Mouse (Mus musculus): Measurements from ENCODE around the gene Rab40c.
"Not testable (repeated sequence)": the region's sequence is repeated elsewhere in the genome, so short reads cannot be mapped to it uniquely, and the experiment has no call there.

Rab40c gene

DNA sequence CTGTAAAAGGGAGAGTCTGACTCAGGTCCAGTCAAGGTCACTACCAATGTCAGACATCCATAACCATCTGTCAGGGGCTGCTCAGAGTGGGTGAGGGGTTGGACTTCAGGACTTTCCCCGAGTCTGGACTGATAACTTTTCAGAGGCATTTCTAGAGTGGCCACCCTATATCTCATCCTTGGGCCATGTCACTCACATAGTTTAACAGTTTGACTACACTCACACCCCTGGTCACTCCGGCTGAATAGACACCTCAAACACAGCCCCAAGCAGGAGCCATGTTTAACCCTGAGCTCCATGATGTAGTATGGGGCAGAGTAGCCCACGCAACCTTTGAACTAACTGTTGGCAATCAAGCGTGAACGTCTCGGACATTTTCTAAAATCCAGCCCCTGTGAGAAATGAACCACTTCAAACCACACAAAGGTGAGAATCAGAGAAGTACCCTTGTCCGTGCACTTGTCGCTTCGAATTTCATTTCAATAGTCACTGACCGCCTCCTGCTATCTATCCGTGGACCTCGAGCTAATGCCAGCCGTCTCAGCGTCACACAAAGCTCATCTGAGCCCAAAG lies 45.3 kb downstream of the Rab40c start:
- no peak for DNase-seq

GRCm38 (mm10) chr17:25873405-25874147 lies 46.0 kb downstream of the Rab40c start:
- DNase-seq = no peak

GRCm38 (mm10) chr17:25872676-25873075 lies 46.9 kb downstream of the Rab40c start:
- DNase-seq = no peak

DNA sequence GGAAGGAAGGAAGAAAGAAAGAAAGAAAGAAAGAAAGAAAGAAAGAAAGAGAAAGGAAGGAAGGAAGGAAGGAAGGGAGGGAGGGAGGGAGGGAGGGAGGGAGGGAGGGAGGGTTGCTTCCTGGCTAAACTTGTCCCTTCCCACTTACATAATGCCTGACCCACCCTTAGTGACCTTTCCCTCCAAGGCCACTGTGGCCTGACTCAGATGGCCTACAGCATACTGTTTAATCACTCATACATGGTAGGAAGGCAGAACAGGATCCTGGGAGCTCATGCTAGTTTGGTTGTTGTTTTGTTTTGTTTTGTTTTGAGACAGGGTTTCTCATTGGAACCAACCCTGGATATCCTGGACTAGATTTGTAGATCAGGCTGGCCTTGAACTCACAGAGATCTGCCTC lies 48.0 kb downstream of the Rab40c start:
- DNase-seq = not testable (repeated sequence)

GRCm38 (mm10) chr17:25869954-25870353 lies 49.6 kb downstream of the Rab40c start:
- no peak for DNase-seq

DNA sequence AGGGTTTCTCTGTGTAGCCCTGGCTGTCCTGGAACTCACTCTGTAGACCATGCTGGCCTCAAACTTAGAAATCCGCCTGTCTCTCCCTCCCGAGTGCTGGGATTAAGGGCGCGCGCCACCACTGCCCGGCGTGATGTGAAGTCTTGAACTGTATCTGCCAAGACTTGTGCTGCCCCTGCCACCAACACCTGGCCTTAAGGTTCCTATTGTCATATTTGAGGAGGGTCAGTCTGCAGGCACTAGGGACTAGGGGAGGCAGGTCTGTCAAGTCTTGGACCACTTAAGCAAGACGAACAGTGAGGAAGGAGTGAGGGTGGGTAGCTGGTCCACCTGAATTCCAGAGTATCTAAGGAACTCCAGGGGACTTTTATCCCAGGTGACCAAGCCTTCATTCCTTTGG lies 50.0 kb downstream of the Rab40c start:
- DNase-seq = no peak

- DNase-seq = peak; percentile 85
These were observed 50.8 kb downstream of the Rab40c start, which contains the start of gene Mcrip2 for GRCm38 (mm10) chr17:25868601-25869191. Gene Mcrip2 (minus strand): TSS chr17:25868764.

- DNase-seq = no peak
These were observed 51.5 kb downstream of the Rab40c start for GRCm38 (mm10) chr17:25867836-25868600.

DNA sequence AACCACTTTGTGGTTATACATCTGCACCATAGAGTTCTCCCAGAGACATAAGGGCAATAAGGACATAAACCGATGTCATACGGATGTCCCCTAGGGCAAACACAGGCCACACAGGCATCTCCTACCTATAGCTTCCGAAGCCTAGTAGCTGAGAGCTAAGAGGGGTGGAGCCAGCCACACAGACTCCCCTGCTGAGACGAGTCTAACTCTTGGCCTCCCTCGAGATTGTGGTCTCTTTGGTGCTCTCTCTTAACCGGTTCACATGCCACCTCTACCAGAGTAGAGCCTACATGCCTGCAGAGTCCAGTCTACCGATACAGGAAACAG lies 52.1 kb downstream of the Rab40c start:
- no peak for DNase-seq

- DNase-seq = no peak
These were observed 53.4 kb downstream of the Rab40c start for GRCm38 (mm10) chr17:25866172-25866571.

- DNase-seq = no peak
These were observed 54.2 kb downstream of the Rab40c start for GRCm38 (mm10) chr17:25865288-25865687.

DNA sequence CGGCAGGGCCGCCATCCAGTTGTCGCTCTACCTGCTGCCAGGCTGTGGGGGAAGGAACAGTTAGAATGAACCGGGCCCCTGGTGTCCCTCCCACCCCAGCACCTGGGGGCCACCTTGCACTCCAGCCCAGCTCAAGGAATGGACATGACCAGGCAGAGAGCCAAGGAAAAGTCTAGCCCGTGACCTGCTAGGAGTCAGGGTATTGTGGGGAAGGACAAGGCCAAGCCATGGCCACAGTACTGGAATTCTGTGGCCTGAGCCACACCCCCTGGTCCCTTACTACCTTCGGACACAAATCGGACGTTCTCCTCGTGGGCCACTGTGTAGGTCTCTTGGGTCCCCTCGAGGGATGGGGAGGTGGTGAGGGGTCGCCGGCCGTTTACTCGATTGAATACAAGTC lies 55.2 kb downstream of the Rab40c start:
- DNase-seq = no peak

DNA sequence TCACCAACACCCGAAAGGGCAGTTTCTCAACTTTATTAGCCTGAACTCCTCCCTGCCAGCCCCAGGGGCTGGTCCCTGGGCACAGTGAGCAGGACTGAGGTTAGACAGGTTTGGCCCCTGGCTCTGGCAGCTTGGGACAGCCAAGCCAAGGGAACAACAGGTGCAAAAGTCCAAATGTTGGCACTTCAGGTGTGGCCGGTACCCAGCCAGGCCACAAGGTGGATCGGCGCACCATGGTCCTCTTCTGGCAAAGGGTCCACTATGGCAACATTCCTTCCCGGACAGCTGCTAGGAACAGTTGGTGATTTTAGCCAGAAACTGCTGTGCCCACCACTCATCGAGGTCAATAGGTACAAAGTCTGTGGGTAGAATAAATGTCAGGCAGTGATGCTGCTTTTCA lies 55.8 kb downstream of the Rab40c start:
- DNase-seq = no peak

- no peak for DNase-seq
These were observed 57.6 kb downstream of the Rab40c start for GRCm38 (mm10) chr17:25861704-25862612.

GRCm38 (mm10) chr17:25860832-25861703 lies 58.5 kb downstream of the Rab40c start, which contains the start of gene Wdr90:
Gene Wdr90 (minus strand): TSS chr17:25861501.
- DNase-seq = peak; percentile 95

DNA sequence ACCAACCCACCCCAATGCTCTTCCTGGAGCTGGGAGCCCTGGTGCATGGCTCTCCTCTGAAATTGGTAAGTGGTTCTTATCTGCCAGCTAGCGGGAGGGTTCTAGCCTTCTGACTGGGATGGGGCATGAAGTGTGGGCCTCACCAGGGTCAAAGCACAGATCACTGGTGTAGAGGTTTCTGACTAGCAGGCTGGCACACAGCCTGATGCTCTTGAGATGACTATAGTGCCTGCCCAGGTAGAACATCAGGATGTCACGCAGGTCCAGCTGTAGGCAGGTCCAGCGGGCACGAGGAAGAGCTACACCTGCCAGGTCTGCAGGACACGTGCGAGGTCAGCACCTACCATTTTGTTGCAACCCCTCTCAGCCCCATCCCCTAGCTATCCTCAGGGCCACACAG lies 59.3 kb downstream of the Rab40c start:
- DNase-seq = no peak

DNA sequence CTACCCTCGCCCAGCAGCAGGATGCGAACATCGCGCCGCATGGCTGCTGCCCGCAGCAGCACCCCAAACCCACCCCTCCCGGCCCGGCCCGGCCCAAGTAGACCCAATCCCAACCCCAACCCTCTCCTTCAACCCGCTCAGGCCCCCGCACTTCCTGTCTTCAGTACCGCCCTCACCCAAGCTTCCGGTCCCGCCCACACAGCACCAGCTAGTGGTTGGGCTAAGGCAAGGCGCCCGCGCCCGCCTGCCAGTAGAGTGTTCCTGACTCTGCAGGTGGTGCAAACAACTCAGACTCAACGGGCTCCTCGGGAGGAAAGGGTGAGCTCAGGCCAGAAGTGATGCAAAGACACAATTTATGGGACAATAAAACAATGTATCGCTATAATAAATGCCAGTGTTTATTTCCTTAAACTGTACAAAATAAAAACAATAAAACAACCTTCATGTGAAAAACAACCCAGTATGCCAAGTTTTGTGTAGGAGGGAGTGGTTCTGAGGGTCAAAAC lies 75.1 kb downstream of the Rab40c start, which contains the start of gene Rhot2:
Rhot2 (minus strand) TSS at position 456 of the 506 bp plus-strand sequence.
- DNase-seq = peak; percentile 97

DNA sequence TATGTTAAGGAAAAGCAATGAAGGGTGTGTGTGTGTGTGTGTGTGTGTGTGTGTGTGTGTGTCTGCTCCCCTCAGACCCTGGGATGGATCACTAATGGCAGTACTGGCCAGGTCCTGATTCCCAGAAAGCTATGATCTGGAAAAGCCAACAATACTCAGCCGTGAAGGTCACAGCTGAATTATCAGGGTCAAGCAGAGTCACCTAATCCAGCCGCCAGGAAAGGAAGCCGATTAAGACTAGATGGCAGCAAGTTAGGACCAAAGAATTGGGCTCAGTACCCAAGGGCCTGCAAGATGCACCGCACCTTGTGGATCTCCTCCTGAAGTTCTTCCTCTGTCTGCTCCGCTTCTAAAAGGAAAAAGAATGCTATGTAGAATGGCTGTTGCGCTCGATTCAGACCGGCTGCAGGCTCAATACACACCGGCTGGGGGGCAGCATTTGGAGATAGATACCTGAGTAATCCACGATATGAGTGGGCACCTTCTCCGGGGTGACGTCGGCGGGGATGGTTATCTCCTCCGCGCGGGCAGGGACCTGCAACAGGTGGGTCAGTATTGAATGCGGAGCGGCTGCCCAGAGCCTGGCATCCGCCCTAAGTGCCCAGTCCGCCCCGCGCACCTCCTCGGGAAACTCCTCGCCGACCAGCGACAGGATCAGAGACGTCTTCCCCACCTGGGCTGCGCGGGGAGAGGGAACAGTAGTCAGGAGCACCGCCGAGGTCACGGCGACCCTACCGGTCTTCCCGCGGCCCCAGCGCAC lies 75.7 kb downstream of the Rab40c start:
- no peak for DNase-seq

DNA sequence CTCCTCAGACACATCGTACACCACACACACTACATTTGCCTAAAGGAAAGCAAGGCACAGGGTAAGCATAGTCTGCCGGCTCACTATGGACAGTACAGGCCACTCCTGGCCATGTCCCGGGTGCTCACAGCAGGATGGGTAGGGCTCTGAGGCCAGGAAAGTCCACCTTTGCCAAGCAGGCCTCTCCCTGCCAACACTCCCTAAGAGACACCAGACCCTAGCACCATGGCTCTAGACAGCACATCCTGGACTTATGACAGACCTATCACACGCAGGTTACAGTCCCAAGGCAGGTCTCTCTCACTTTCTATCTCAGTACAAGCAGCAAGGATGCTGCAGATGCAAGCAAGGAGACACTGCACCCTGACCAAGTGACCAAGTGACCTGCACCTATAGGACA lies 76.4 kb downstream of the Rab40c start:
- no peak for DNase-seq

DNA sequence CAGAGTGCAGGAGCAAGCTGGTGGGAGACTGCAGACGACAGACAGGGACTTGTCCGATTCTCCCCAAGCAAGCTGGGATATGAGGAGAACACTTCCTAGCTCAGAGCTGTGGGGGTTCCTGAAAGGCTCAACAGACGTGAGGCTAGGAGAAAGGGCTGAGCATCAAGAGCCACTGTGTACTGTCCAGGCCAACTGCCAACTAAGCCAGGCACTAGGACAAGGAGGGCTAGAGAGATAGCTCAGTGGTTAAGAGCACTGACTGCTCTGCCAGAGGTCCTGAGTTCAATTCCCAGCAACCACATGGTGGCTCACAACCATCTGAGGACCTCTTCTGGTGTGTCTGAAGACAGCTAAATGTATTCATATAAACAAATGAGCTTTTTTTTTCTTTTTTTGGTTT lies 77.0 kb downstream of the Rab40c start:
- no peak for DNase-seq
